Mouse (Mus musculus) brain, embryonic 14.5 days (tissue): ENCODE data around the gene Lck.

ENCODE experiments used
- CTCF ChIP-seq: fragments of 200-500 bp; IDR thresholded peaks from 2 replicates; pipeline ENCODE4 v1.5.1; 2012; ENCODE audit warnings: inconsistent platforms, mild to moderate bottlenecking, moderate library complexity, borderline replicate concordance; ENCODE audit not compliant: insufficient read depth, insufficient read length; ENCODE audit errors: extremely low read depth
- POLR2A ChIP-seq: fragments of 200-500 bp; IDR thresholded peaks from 2 replicates; pipeline ENCODE4 v1.6.1; 2012; ENCODE audit warnings: mild to moderate bottlenecking, inconsistent platforms, borderline replicate concordance; ENCODE audit not compliant: poor library complexity, insufficient read depth, insufficient read length, severe bottlenecking; ENCODE audit errors: extremely low read depth

GRCm38 (mm10) chr4:129498941-129499340 is 74.5 kb downstream of the Lck start:
- no peak for TF ChIP-seq POLR2A
- no peak for TF ChIP-seq CTCF
